Comparison of ENCODE assay signal across 8 mouse cellular contexts in genomic region chr1:178960015-178960559, GRCm38 (mm10).
DNase-seq lines count a peak whose midpoint lies in the region; ATAC-seq and TF ChIP-seq lines count a peak whose summit lies in the region.

No protein-coding gene starts in this region.

- intact Hi-C loops in heart, postnatal 25 days (cut with DNase I) = loop anchor here (2.0 kb wide), 1 partner anchor 433 kb away; no protein-coding TSS in a partner anchor
- intact Hi-C loops in gastrocnemius, adult 2 months (cut with DNase I) = loop anchor here (2.0 to 5.0 kb wide), 2 partner anchors 182 to 433 kb away; no protein-coding TSS in a partner anchor
- intact Hi-C loops in left cerebral cortex, postnatal 10 days (cut with DNase I) = loop anchor here (2.0 to 10.0 kb wide), 2 partner anchors 275 to 431 kb away; partner anchors contain the start of gene Kif26b

- no peak for TF ChIP-seq POLR2A in small intestine, adult 2 months (IDR thresholded peaks at IDR 0.05; ENCODE audit: low read depth, low read length)

- TF ChIP-seq CTCF in gastrocnemius, adult 2 months (IDR thresholded peaks at IDR 0.05) = peak; percentile 78
- TF ChIP-seq CTCF in small intestine, adult 2 months (IDR thresholded peaks at IDR 0.05; ENCODE audit: extremely low read depth, insufficient read length, insufficient replicate concordance, low read depth, low read length) = peak; percentile 72; the same call in 1 of the 2 replicates

- 42% methylated on average over 7 of the region's 7 CpGs for WGBS in intestine, embryonic 16.5 days
- 47% methylated on average over 7 of the region's 7 CpGs for WGBS in midbrain, embryonic 11.5 days
- 52% methylated on average over 7 of the region's 7 CpGs for WGBS in small intestine, adult 2 months

- no peaks in the 10 kb centered on the region for H3K27me3 ChIP-seq in intestine, embryonic 16.5 days (replicated peaks; ENCODE audit: control insufficient read depth, insufficient read depth, low read length)
- no peaks in the 10 kb centered on the region for H3K27me3 ChIP-seq in midbrain, embryonic 11.5 days (ENCODE audit: control insufficient read depth, insufficient read depth, low read length)
- H3K27me3 ChIP-seq in small intestine, adult 2 months (ENCODE audit: control insufficient read depth, insufficient read depth, low read length) = no peaks in the 10 kb centered on the region

- no peak overlapping the region for H3K27ac ChIP-seq in gastrocnemius, adult 2 months
- no peak overlapping the region for H3K27ac ChIP-seq in intestine, embryonic 16.5 days (ENCODE audit: low read length)
- H3K27ac ChIP-seq in midbrain, embryonic 11.5 days (ENCODE audit: low read depth, low read length) = no peak overlapping the region
- no peak overlapping the region for H3K27ac ChIP-seq in small intestine, adult 2 months (ENCODE audit: insufficient read depth, low read depth, low read length)

- no peaks in the 10 kb centered on the region for H3K36me3 ChIP-seq in intestine, embryonic 16.5 days (ENCODE audit: control insufficient read depth, insufficient read depth, low read length)
- no peaks in the 10 kb centered on the region for H3K36me3 ChIP-seq in midbrain, embryonic 11.5 days (ENCODE audit: control insufficient read depth, insufficient read depth, low read length)
- no peaks in the 10 kb centered on the region for H3K36me3 ChIP-seq in small intestine, adult 2 months (ENCODE audit: control insufficient read depth, insufficient read depth, low read length)

- no peak overlapping the region for H3K4me3 ChIP-seq in gastrocnemius, adult 2 months
- H3K4me3 ChIP-seq in intestine, embryonic 16.5 days (ENCODE audit: low read length) = no peak overlapping the region
- H3K4me3 ChIP-seq in midbrain, embryonic 11.5 days (ENCODE audit: low read depth, low read length) = no peak overlapping the region
- no peak overlapping the region for H3K4me3 ChIP-seq in small intestine, adult 2 months (ENCODE audit: low read depth, low read length)

- H3K9ac ChIP-seq in intestine, embryonic 16.5 days (ENCODE audit: low read depth, low read length) = no peak overlapping the region
- H3K9ac ChIP-seq in midbrain, embryonic 11.5 days (ENCODE audit: low read length) = no peak overlapping the region

- peak; percentile 90 for DNase-seq in heart, adult 11 months
- DNase-seq in heart, postnatal 25 days (ENCODE audit: low spot score) = no peak
- peak; percentile 72 for DNase-seq in gastrocnemius, adult 2 months
- DNase-seq in left cerebral cortex, postnatal 10 days (ENCODE audit: extremely low spot score in 1 of 2, low spot score in 2 of 2) = peak; percentile 72 to 83
- peak; percentile 98 for DNase-seq in midbrain, embryonic 11.5 days (ENCODE audit: low spot score, missing footprints)

- ATAC-seq in common myeloid progenitor, adult 5-6 weeks (replicated peaks; ENCODE audit: low read depth, poor library complexity, severe bottlenecking) = peak; percentile 91
- peak; percentile 46; the same call in 1 of the 2 replicates for ATAC-seq in intestine, embryonic 16.5 days
- ATAC-seq in midbrain, embryonic 11.5 days (ENCODE audit: low FRiP score) = peak; percentile 80

- peaks cover 4% of the 10 kb centered on the region; the same call in 1 of the 2 replicates for H3K4me1 ChIP-seq in intestine, embryonic 16.5 days (ENCODE audit: control insufficient read depth, insufficient read depth, low read length)
- no peaks in the 10 kb centered on the region for H3K4me1 ChIP-seq in midbrain, embryonic 11.5 days (ENCODE audit: control insufficient read depth, insufficient read depth, low read length)
- no peaks in the 10 kb centered on the region for H3K4me1 ChIP-seq in small intestine, adult 2 months (ENCODE audit: control insufficient read depth, insufficient read depth, insufficient read length, low read length)

- H3K4me2 ChIP-seq in intestine, embryonic 16.5 days (ENCODE audit: low read depth, low read length) = no peak overlapping the region
- no peak overlapping the region; the same call in 1 of the 2 replicates for H3K4me2 ChIP-seq in midbrain, embryonic 11.5 days

- H3K9me3 ChIP-seq in intestine, embryonic 16.5 days (ENCODE audit: control insufficient read depth, low read length) = no peaks in the 10 kb centered on the region
- no peaks in the 10 kb centered on the region for H3K9me3 ChIP-seq in midbrain, embryonic 11.5 days (ENCODE audit: control insufficient read depth, low read length)
